Mouse (Mus musculus) macrophage (primary cell): Measurements from ENCODE around the gene Wdr63. TPM values are rescaled to one million over a fixed set of nuclear protein-coding genes. Genes with fewer than 3 reads are reported as not detected.
A peak's percentile ranks its signal among the peaks of the same experiment; 100 is the strongest.

ENCODE experiments used
- H3K27ac ChIP-seq: fragments of 350-480 bp; formaldehyde crosslinking; 2 replicates; pipeline ENCODE4 v1.9.0; 2021
- H3K36me3 ChIP-seq: fragments of 350-480 bp; formaldehyde crosslinking; 2 replicates; pipeline ENCODE4 v1.9.0; 2021; ENCODE audit errors: inconsistent target
- H3K4me3 ChIP-seq: fragments of 350-480 bp; formaldehyde crosslinking; 2 replicates; pipeline ENCODE4 v1.9.0; 2021; ENCODE audit errors: inconsistent target
- H3K79me2 ChIP-seq: fragments of 350-480 bp; formaldehyde crosslinking; 2 replicates; pipeline ENCODE4 v1.9.0; 2021; ENCODE audit errors: inconsistent target
- WGBS: methylation state at CpG from one replicate; pipeline ENCODE4 v1.1.7; 2026; ENCODE audit warnings: inconsistent platforms; ENCODE audit not compliant: missing documents; 5-methylcytosine and 5-hydroxymethylcytosine counted together
- polyA plus RNA-seq: library from polyadenylated mRNA; stranded (reverse); fragments of 250-400 nt; gene quantifications from 3 replicates; pipeline ENCODE4 v1.2.4, GENCODE M21; 2018; ENCODE audit warnings: inconsistent platforms

The Wdr63 gene
- polyA plus RNA-seq, 1 experiment from 2014 or later: 0.10 TPM

DNA sequence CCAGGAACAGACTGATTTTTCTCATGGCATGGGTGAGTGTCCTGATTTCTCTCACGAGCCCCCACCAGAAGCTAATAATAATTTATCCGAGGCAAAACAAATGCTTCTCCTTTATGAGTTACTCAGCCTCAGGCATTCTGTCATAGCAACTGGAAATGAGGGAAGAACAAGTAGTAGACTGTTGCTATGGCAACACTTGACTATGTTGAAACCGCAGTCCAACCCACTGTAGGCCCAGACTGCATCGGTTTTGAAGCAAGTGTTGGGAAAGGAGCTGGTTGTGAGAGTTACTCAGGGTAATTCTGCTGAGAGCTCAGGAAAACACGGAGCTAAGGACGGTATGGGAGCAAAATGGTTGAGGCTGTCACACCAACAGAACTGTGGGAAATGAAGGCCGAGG, 34.6 kb upstream of the Wdr63 start:
- 83% methylated on average over 7 of the region's 7 CpGs for WGBS
- Histone ChIP-seq H3K27ac (no peak overlapping the region), H3K4me3 (no peak overlapping the region), H3K36me3 (no peaks in the 10 kb centered on the region), H3K79me2 (no peaks in the 10 kb centered on the region)

DNA sequence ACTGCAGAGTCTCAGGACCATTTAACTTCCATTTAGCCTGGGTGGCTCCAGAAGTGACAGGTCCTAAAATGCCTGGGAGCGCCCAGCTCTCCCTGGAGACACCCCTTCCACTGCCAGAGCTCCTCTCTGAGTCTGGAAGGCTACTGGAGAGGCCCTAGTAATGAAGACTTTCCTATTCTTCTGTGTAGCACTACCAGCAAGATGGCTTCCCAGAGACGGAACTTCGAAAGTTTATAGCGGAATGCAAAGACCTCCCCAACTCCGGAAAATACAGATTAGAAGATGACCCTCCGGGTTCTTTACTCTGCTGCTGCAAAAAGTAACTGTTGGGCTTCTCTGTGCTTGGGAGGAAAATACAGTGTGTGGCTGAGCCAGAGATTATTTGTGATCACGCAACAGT, 32.3 kb upstream of the Wdr63 start:
- WGBS: 98% methylated on average over 7 of the region's 7 CpGs
- Histone ChIP-seq H3K4me3 (no peak overlapping the region), H3K79me2 (no peaks in the 10 kb centered on the region), H3K36me3 (no peaks in the 10 kb centered on the region), H3K27ac (no peak overlapping the region)

DNA sequence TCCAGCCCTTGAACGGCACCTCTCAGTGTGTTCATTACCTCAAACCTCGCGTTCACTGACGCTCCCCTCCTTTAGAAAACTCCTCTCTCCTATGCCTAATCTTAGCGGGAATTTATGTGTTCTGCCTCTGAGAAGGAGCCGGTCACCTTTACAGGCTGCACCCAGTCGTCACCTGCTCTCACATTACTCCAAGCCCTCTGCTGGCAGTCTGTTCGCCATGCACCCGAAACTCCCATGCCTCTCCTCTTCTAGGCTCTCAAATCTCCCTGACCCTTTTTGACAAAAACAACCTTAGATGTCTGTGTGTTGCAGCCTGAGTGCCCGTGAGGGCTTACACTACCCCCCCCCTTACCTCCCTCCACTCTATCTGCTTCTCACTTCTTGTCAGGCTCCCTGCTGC, 28.5 kb upstream of the Wdr63 start:
- 62% methylated on average over 10 of the region's 10 CpGs for WGBS
- H3K79me2 ChIP-seq: no peaks in the 10 kb centered on the region
- H3K36me3 ChIP-seq: no peaks in the 10 kb centered on the region
- no peak overlapping the region for H3K4me3 ChIP-seq
- H3K27ac ChIP-seq: no peak overlapping the region

DNA sequence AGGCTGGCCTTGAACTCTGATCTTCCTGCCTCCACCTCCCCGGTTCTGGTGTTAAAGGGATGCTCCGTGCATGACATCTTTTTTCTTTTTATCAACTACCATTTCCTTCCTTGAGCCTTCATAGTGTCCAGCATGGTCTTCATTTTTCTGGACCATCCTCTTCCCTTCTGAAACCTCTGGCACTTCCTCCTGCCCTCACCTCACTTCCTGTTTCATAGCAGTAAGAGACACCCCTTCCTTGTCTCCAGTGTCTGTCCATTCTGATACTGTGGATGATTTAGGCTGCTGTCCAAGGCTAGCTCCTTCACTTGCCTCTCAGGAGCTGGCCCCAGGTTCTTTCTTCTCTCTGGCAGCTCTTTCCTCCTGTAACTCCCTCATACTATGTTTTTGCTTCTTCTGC, 27.5 kb upstream of the Wdr63 start:
- Histone ChIP-seq H3K4me3 (no peak overlapping the region), H3K27ac (no peak overlapping the region; the same call in 1 of the 2 replicates)

DNA sequence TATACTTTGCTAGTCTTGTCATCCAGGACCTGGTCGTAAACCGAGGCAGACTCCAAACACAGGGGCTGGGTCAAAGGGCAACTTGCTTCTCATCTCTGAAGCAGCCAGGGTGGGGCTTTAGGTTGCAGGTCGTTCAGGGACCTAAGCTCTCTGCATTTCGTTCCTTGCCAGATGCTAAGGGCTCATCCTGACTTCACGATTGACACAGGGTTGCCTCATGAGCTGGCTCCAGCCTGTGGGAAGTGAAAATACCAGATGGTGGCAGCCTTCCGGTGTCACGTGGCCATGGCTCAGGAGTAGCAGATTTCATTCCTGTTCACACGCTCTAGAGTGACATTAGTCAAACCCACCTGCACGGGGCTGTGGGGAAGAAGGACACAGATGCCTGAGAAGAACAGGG, 26.9 kb upstream of the Wdr63 start:
- H3K4me3 ChIP-seq: no peak overlapping the region
- H3K36me3 ChIP-seq: no peaks in the 10 kb centered on the region
- H3K79me2 ChIP-seq: no peaks in the 10 kb centered on the region
- WGBS: 32% methylated on average over 9 of the region's 9 CpGs
- H3K27ac ChIP-seq: no peak overlapping the region; the same call in 1 of the 2 replicates

More for the DNA sequence above, 27.5 kb upstream of the Wdr63 start:
- Histone ChIP-seq H3K79me2 (no peaks in the 10 kb centered on the region), H3K36me3 (no peaks in the 10 kb centered on the region)
- 84% methylated on average over 2 of the region's 2 CpGs for WGBS

DNA sequence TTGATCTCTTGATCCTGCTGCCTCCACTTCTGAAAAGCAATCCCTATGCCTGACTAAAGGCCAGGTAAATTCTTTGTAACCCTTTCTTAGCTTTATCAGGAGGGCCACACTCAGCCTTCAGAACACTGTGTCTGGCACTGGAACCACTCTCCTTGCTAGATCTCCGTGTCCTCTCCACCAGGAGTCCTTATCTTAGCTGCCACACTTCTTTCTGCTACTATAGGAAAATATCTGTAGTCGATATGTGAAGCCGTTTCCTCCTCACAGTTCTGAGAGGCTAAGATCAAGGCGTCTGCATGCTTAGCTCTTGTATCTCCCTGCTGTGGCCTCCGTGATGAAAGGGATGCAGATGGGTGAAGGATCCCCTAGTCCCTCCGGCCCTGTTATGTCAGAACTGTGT, 19.3 kb upstream of the Wdr63 start:
- Histone ChIP-seq H3K27ac (no peak overlapping the region), H3K36me3 (no peaks in the 10 kb centered on the region), H3K79me2 (no peaks in the 10 kb centered on the region), H3K4me3 (no peak overlapping the region)
- 100% methylated on average over 6 of the region's 6 CpGs for WGBS

DNA sequence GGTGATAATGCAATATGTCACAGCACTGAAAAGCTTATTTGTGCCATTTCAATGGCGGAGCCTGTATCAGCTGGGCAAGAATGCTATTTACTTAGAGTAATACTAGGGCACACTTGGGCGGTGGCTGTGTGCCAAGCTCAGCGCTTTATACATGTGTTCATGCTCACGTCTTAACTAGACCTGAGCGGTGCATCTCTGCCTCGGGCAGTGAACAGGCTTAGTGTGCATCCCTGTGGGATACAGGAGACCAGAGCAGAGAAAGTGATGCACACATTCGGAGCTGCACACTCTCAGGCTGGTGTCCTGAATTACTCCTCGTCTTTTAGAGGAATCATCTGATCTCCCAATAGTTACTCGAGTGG, 15.5 kb upstream of the Wdr63 start:
- Histone ChIP-seq H3K27ac (no peak overlapping the region), H3K36me3 (no peaks in the 10 kb centered on the region), H3K4me3 (no peak overlapping the region), H3K79me2 (peaks cover 29% of the 10 kb centered on the region; the same call in 1 of the 2 replicates)
- 96% methylated on average over 9 of the region's 9 CpGs for WGBS

DNA sequence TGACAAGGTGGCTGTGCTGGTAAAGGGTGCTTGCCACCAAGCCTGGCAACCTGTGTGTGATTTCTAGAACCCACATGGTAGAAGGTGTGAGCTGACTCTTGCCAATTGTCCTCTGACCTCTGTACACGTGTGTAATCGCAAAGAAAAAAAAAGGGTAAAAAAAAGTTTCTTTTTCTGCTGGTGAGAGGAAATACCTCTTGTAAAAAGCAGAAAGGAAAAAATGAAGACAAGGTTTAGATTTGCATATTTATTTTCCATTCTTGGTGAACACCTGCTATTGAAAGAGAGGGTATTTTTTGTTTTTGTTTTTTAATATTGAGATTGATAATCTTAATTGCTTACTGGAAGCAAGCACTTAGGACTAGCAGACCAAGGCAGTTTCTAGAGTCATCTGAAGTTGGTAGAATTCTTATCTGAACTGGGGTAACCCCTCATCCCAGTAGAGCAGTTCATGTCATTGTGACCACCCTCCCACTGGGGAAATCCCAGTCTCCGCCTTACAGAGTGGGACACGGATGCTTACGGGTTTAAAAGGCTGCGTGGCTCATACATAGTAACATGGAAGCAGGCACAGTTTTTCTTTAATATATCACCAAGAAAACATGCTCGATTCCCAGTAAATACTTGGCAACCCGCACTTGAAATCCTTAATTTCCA, 15.0 kb upstream of the Wdr63 start:
- H3K36me3 ChIP-seq: no peaks in the 10 kb centered on the region
- H3K27ac ChIP-seq: no peak overlapping the region
- H3K79me2 ChIP-seq: peaks cover 32% of the 10 kb centered on the region; the same call in 1 of the 2 replicates
- 87% methylated on average over 8 of the region's 8 CpGs for WGBS
- no peak overlapping the region for H3K4me3 ChIP-seq

DNA sequence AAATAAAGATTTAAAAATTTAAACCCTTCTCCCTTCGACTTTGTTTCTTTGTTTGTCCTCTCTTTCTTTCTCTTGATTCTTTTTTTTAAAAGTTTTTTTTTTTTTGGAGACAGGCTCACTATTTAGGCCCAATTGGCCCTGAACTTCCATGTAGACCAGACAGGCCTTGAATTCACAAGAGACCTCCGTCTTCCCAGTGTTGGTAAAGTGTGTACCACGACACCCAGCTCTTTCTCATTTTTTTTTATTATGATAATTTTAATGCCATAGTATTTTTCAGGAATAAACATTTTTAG, 14.1 kb upstream of the Wdr63 start:
- Histone ChIP-seq H3K27ac (no peak overlapping the region), H3K4me3 (no peak overlapping the region), H3K36me3 (no peaks in the 10 kb centered on the region), H3K79me2 (peaks cover 32% of the 10 kb centered on the region; the same call in 1 of the 2 replicates)
- WGBS: 81% methylated on average over 3 of the region's 3 CpGs

DNA sequence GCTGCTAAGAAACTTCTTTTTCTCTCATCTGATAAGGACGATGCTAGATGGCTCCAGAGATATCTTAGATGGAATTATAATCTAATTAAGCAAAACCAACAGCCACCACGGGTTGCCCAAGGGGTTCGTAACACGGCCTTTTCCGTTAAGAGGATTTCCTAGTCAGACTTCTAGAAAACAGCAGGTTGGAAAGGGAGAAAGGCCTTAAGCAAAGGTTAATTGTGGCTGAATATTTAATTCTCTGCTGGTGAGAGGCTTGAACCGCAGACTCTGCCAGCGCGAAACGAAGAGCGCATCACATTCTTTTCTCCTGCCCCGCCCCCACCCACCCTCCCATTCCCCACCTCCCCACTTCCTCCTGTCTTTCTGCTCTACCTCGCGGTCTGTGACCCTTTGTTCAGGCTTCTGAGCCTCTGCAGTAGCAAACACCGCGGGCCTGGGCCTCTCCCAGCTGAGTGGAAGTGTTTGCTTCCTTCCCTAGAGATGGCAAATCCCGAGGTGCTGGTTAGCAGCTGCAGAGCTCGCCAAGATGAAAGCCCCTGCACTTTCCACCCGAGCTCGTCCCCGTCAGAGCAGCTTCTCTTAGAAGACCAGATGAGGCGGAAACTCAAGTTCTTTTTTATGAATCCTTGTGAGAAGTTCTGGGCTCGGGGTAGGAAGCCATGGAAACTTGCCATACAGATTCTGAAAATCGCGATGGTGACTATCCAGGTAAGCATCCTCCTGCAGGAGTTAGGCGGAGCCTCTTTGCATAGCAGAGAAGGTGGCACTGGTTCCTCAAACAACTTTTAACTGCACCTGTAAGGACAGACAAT, 13.6 kb upstream of the Wdr63 start:
- 33% methylated on average over 24 of the region's 25 CpGs for WGBS
- Histone ChIP-seq H3K27ac (no peak overlapping the region), H3K79me2 (peaks cover 32% of the 10 kb centered on the region; the same call in 1 of the 2 replicates), H3K4me3 (no peak overlapping the region), H3K36me3 (no peaks in the 10 kb centered on the region)

DNA sequence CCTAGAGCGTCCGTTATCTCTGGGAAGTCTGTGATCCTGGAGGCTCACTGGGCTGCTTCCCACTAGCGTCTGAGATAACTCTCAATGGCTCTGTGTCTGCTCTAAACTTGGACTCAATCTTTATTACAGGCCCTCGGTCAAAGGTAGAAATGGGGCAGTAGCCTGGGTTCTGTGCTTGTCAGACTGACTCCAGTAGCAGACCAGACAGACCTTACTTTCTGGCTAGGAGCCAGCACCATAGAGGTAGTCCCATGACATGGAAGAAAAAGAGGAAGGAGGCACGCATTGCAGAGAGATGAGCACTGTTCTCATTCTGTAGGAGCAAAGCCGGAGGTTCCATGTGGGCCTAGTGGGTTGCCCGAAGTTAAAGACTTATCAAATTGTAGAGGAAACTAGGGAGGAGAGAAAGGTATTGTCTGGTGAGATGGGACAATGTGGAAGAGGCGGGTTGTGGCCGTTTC, 10.1 kb upstream of the Wdr63 start:
- peaks cover 32% of the 10 kb centered on the region; the same call in 1 of the 2 replicates for H3K79me2 ChIP-seq
- H3K36me3 ChIP-seq: no peaks in the 10 kb centered on the region
- peak overlapping the region; percentile 22 for H3K4me3 ChIP-seq
- WGBS: 72% methylated on average over 9 of the region's 9 CpGs
- peak overlapping the region; percentile 39 for H3K27ac ChIP-seq

DNA sequence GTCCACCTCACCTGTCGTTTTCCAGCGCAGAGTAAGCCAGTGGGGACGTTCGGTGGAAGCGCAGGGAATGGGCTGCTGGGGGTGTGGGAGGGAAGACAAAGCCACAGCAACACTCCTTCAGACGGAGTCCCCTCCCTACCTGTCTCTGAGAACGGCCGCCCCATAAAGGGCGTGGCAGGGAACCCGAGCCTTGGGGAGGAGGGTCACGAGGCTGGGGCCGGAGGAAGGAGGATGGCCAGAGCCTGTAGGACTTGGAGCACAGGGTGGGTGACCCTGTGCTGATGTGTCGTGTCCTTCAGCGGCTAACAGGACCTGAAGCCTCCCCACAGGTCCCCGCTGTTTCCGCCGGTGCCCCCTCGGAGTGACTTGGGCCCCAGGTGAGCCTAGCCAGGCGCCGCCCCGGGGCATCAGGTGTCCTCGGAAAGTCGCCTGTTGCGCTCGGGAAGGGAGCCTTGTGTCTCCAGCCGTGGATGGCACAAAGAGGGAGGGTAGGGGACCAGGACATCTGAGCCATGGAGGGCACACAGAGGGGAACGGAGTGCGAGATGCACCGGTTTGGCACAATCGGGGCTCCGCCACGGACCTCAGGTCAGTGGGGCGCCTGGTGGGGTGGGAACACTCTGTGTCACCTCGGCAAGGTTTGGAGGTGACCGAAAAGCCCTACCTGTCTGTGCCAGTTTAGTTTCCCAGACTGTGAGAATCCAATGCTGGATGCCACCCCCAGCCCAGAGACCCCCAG, 9.5 kb upstream of the Wdr63 start, which contains the start of gene Mcoln3:
Mcoln3 (plus strand) TSS at position 193 of the 739 bp plus-strand sequence.
- Histone ChIP-seq H3K4me3 (peak within 1 kb of the TSS; percentile 22), H3K36me3 (no peaks in the 10 kb centered on the region), H3K27ac (peak within 1 kb of the TSS; percentile 39), H3K79me2 (peaks cover 32% of the 10 kb centered on the region; the same call in 1 of the 2 replicates)
- WGBS: 49% methylated on average over 34 of the region's 35 CpGs

DNA sequence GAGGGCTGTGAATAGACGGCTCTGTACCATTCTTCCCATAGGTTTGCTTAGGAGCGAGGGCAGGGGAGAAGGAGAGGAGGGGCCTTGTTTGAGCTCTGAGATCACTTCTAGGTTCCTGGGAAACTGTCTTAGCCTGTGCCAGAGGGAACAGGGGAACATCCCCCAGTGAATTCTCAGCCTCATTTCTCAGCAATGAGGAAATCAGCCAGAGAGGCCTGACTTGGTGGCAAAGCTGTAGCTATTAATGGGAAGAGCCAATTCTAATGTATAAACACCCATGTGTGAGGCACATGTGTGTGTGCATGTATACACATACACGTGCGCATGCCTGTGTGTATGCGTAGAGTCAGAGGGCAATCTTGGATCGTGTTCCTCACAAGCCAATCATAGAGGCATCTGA, 3.0 kb upstream of the Wdr63 start:
- no peaks in the 10 kb centered on the region for H3K79me2 ChIP-seq
- no peaks in the 10 kb centered on the region for H3K36me3 ChIP-seq
- WGBS: 86% methylated on average over 6 of the region's 6 CpGs
- no peak overlapping the region for H3K4me3 ChIP-seq
- peak overlapping the region; percentile 94 for H3K27ac ChIP-seq

DNA sequence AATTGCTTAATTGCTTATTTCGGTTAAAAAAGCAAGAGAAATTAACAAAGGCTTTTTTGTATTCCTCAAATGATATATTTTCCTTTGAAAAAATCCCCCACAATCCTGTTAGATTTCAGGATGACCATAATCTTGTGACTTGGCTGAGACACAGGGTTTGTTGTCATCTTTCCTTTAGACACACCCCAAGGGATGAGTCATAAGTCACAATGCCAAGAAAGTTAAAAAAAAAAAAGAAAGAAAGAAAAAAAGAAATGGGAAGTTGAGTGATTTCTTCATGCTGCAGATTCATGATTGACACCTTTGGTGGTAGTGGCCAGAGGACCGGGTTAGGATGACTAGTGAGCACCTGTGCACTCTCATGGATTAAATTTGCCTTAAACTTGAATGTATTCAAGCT, 2.4 kb upstream of the Wdr63 start:
- Histone ChIP-seq H3K4me3 (no peak overlapping the region), H3K27ac (peak overlapping the region; percentile 94), H3K79me2 (no peaks in the 10 kb centered on the region), H3K36me3 (no peaks in the 10 kb centered on the region)
- 15% methylated on average over 2 of the region's 2 CpGs for WGBS

DNA sequence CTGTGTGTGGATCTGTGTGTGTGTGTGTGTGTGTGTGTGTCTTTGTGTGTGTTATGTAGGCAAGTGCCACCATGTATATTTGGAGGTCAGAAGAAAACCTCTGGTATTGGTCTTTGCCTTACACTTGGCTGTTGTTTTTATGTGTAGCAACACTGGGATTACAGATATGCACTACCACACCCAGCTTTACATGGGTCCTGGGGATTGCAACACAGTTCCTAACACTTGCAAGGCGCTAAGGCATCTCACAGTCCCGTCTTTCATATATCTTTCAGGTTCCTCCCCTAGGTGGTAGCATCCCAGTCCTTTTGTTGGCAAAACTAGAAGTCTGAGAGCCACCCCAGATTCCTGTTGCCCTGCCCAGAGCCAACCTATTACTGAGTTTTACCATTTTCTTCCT, 1.0 kb upstream of the Wdr63 start:
- H3K27ac ChIP-seq: peak overlapping the region; percentile 94
- H3K36me3 ChIP-seq: no peaks in the 10 kb centered on the region
- no peak overlapping the region for H3K4me3 ChIP-seq
- WGBS: 72% methylated on average over 2 of the region's 2 CpGs
- H3K79me2 ChIP-seq: no peaks in the 10 kb centered on the region
